Mouse (Mus musculus): ENCODE data around the gene Palld.
A peak's percentile ranks its signal among the peaks of the same experiment; 100 is the strongest.

The Palld gene

GRCm38 (mm10) chr8:61502277-61502676, 400.2 kb downstream of the Palld start:
- DNase-seq (ENCODE audit: low read depth) = no peak

- DNase-seq (ENCODE audit: low read depth) = peak; percentile 25
Measured at GRCm38 (mm10) chr8:61500914-61501313, 401.6 kb downstream of the Palld start.

- no peak for DNase-seq (ENCODE audit: low read depth)
Measured at GRCm38 (mm10) chr8:61499035-61499434, 403.5 kb downstream of the Palld start.

GRCm38 (mm10) chr8:61497110-61497509, 405.4 kb downstream of the Palld start:
- DNase-seq (ENCODE audit: low read depth) = no peak

- DNase-seq (ENCODE audit: low read depth) = no peak
Measured at GRCm38 (mm10) chr8:61488631-61489030, 413.9 kb downstream of the Palld start.

- DNase-seq (ENCODE audit: low read depth) = peak; percentile 80
Measured at GRCm38 (mm10) chr8:61487597-61488156, 414.8 kb downstream of the Palld start, which contains the start of gene Cbr4. Gene Cbr4, plus strand, starts transcription at chr8:61487734.

- no peak for DNase-seq (ENCODE audit: low read depth)
Measured at GRCm38 (mm10) chr8:61486923-61487529, 415.5 kb downstream of the Palld start.

GRCm38 (mm10) chr8:61480260-61480967, 422.1 kb downstream of the Palld start:
- DNase-seq (ENCODE audit: low read depth) = no peak

- peak; percentile 27 for DNase-seq (ENCODE audit: low read depth)
Measured at GRCm38 (mm10) chr8:61479506-61480214, 422.8 kb downstream of the Palld start.

GRCm38 (mm10) chr8:61478793-61479192, 423.7 kb downstream of the Palld start:
- no peak for DNase-seq (ENCODE audit: low read depth)

- DNase-seq (ENCODE audit: low read depth) = no peak
Measured at GRCm38 (mm10) chr8:61478150-61478549, 424.3 kb downstream of the Palld start.

GRCm38 (mm10) chr8:61476160-61476559, 426.3 kb downstream of the Palld start:
- DNase-seq (ENCODE audit: low read depth) = no peak

- DNase-seq (ENCODE audit: low read depth) = no peak
Measured at GRCm38 (mm10) chr8:61475251-61475673, 427.2 kb downstream of the Palld start.

- DNase-seq (ENCODE audit: low read depth) = no peak
Measured at GRCm38 (mm10) chr8:61470213-61470612, 432.3 kb downstream of the Palld start.

GRCm38 (mm10) chr8:61467553-61467815, 435.0 kb downstream of the Palld start:
- no peak for DNase-seq (ENCODE audit: low read depth)

- DNase-seq (ENCODE audit: low read depth) = no peak
Measured at GRCm38 (mm10) chr8:61466696-61467552, 435.6 kb downstream of the Palld start.

GRCm38 (mm10) chr8:61464393-61464792, 438.1 kb downstream of the Palld start:
- no peak for DNase-seq (ENCODE audit: low read depth)

- DNase-seq (ENCODE audit: low read depth) = no peak
Measured at GRCm38 (mm10) chr8:61462221-61462620, 440.3 kb downstream of the Palld start.
